Mouse (Mus musculus) spleen, postnatal 4 days (tissue): ENCODE results near the gene Ick.
"Not testable (repeated sequence)": the region's sequence is repeated elsewhere in the genome, so short reads cannot be mapped to it uniquely, and the experiment has no call there.

Source experiments
- DNase-seq, 2 experiments: peaks; one replicate each; pipeline ENCODE4 v3.0.0; 2022; ENCODE audit warnings: low spot score in 2 of 2

Gene Ick

GRCm38 (mm10) chr9:78108796-78109239 is at the start of gene Ick, which contains the start of gene Fbxo9:
Gene Ick, plus strand, starts transcription at chr9:78109192.
Gene Fbxo9, minus strand, starts transcription at chr9:78109065.
- peak; percentile 84 to 89 for DNase-seq

- DNase-seq = no peak
These were observed 49.4 kb upstream of the Ick start for GRCm38 (mm10) chr9:78059525-78060120.

GRCm38 (mm10) chr9:78062392-78062791 is 46.6 kb upstream of the Ick start:
- DNase-seq = no peak

DNA sequence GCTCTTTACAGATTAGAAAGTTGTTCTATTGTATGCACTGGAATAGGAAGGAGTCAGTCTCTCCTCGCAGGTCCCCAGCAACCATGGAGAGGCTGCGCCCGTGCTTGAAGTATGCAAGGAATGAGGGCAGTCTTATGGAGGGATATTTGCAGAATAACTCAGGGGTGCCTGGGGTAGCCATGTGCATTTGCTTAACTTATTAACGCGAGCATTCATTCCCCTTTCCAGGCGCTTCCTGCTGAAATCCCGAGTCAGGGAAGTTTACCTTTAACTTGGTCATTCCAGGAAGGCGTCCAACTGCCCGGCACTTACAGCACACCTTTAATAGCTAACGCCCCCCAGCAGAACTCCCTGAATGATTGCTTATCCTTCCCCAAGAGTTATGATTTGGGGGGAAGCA is 44.9 kb upstream of the Ick start:
- no peak for DNase-seq

DNA sequence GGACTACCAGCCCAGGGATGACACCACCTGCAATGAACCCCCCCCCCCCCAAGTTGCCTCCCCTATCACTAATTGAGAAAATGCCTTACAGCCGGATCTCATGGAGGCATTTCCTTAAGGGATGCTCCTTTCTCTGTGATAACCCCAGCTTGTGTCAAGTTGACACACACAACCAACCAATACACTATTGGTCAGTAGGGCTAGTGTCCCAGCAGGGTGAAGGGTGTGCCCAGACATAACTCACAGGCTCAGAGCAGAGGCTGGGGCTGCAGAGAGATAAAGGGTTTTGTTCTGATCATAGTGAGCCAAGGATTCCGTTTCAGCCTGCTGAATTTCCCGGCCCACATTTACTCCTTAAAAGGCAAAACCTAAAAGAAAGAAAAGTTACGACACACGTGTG is 38.5 kb upstream of the Ick start:
- DNase-seq = no peak

DNA sequence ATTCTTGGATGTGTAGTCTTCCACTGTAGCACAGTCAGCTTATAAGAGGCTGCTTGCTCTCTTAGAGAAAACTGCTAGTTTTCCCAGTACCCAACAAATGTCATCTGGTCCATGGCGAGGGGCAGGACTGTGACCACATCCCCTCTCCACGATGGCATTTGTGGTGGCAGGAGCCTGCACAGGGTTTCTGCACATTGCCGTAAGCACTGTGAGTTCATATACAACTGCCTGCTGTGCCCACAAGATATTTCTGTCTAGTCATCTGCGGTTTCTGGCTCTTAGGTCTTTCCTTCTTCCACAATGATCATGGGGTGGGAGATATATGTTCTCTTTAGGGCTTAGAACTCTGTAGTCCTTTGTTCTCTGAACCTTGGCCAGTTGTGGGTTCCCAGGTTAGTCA is 37.4 kb upstream of the Ick start:
- DNase-seq = no peak

GRCm38 (mm10) chr9:78073291-78073690 is 35.7 kb upstream of the Ick start:
- DNase-seq = not testable (repeated sequence)

DNA sequence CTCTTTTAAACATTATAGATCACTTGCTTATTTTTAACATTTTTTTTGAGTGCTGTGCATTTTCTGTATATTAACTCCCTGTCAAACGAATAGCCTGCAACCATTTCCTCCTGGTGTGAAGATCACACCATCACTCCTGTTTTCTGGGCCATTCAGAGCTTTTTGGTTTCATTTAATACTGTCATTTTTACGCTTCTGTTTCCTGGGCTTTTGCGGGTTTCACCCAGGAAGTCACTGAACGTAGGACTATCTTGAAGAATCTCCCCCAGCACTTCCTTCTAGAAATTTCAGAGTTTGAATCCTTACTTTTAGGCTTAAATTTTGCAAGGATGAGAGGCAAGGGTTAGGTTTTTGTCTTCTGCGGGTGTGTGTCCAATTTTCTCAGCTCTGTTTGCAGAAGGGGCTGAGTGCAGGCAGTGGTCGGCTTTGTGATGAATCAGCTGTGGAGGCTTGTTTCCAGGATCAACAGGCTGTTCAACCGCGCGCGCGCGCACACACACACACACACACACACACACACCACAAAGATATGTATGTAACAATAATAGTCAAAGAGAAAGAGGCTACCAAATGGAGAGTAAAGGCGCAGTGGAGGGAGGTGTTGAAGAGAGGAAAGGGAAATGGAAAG is 35.2 kb upstream of the Ick start:
- no peak for DNase-seq

DNA sequence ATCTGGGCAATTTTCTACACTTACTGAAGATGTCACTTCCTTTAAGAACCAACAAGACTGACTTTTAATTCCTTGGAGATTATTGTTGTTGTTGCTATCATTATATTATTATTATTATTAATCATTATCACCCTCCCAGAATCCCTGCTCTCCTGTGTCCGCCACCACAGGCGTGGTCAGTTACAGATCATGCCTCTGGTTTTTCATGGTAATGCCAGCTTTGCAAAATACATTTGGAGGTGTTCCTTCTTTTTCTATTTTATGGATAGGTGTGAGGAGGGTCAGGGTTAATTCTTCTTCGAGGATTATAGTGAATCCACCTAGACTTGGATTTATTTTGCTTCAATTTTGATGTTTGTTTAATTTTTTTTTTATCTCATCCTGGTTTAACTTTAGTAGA is 33.7 kb upstream of the Ick start:
- DNase-seq = no peak

DNA sequence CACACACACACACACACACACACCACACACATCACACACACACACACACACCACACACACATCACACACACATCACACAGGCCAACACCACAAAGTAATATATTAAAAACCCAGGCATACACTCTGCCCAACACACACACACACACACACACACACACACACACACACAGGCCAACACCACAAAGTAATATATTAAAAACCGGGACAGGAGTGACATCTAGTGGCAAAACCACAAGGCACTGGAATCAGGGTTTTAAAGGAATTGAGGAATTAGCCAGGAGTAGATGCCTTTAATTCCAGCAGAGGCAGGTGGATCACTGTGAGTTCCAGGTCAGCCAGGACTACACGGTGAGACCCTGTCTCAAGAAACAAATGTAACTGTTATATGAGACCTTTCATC is 30.8 kb upstream of the Ick start:
- no peak for DNase-seq

- no peak for DNase-seq
These were observed 27.2 kb upstream of the Ick start for GRCm38 (mm10) chr9:78081835-78082234.

DNA sequence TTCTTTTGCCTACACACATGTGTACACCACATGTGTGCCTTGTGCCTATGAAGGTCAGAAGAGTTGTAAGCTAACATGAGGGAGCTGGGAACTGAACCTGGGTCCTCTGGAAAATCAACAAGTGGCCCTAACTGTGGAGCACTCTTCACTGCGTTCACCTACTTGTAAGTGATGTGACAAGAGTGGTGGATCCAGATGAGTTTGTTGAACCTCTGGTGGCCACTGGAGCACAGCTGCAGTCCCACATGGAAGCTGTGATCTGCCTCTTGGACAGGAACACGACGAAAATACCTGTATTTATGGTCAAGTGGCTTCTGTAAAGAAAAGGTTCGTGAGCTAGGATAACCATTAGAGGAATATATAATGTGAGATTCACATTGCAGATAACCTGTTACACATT is 24.7 kb upstream of the Ick start:
- no peak for DNase-seq

DNA sequence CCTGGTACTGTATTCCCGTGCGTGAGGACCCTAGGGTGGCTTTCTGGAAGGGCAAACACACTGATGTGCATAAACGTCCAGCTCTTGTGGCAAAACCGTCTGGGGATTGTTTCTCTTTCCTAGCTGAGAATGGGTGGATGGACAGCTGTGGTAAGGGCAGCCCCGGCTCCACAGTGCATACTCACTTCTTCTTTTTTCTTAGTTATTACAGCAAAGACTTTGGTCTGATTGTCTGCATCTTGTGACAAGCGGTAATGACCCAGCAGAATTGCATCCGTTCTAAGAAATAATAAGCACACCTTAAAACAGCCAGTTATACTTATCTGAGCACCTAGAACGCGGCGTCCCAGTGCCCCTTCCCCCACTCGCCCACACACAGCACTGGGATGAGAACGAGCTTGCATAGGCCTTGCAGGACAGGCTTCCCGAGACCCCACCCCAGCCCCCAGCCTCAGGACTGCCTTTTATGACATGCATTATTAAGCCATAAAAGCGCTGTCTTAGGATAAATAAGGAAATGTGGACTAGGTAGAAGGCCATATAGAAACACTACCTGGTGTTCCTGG is 23.2 kb upstream of the Ick start:
- DNase-seq = no peak

DNA sequence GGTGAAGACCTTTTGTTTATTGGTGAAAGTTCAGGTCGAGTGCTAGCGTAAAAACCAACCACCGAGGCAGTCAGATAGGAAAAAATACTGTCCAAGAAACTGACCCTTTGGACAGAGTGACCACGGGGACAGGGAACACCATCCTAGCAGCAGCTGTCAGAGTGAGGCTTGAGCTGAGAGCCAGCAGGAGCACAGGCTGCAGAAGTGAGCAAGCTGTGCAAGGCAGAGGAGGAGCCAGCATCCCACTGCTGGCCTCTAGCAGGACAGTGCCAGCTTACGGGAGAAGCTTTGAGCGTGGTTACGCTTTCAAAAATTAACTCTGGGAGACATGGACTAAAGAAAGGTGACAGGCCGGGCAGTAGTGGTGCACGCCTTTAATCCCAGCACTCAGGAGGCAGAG is 21.2 kb upstream of the Ick start:
- no peak for DNase-seq

GRCm38 (mm10) chr9:78088521-78088920 is 20.5 kb upstream of the Ick start:
- no peak for DNase-seq

DNA sequence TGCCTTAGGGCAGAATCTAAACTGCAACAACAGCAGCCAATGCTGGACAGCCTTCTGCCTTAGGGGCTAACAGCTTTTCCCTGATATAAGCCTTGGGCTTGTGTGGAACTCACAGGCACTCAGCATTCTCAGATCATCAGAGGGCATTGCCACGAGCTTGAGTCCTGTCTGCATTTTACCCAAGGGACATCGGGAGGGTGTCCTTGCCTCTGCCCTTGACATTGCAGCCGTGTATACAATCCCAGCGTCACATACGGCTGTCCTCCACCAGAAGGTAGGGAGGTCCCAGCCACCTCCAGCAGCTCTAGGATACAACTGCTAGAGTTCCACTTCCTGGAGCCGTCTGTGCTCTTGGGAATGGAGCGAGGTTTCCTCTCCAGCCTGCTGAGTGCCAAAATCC is 20.0 kb upstream of the Ick start:
- no peak for DNase-seq

GRCm38 (mm10) chr9:78089906-78090305 is 19.1 kb upstream of the Ick start:
- DNase-seq = no peak

DNA sequence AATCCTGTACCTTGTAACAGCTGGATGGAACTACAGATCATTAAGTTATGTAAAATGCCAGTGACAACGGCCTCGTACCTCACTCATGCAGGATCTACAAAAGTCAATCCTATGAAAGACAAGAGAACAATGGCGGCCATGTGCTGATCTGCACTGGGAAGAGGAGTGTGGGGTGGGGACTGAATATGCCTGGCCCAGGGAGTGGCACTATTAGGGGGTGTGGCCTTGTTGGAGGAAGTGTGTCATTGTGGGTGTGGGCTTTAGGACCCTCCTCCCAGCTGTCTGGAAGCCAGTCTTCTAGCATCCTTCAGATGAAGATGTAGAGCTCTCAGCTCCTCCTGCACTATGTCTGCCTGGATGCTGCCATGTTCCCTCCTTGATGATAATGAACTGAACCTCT is 18.4 kb upstream of the Ick start:
- no peak for DNase-seq

DNA sequence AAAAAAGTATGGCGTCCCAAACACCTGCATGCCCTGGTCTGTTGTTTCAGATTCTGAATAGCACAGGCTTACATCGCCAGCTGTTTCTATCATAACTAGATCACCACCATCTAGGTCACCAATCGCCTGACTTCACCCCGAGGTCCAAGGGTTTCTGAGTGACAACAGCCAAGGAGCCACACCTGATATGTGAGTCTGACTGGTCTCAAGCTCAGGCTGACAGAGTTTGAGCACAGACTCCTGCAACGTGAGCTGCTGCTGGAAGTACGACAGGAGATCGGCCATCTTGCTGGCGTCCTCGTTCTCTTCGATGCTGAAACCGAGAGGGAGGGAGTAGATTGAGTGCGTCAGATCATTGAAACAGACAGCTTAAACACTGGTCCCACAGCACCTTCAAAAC is 13.3 kb upstream of the Ick start:
- DNase-seq = no peak

- DNase-seq = no peak
These were observed 12.6 kb upstream of the Ick start for GRCm38 (mm10) chr9:78096376-78096775.

- no peak for DNase-seq
These were observed 8.0 kb upstream of the Ick start for GRCm38 (mm10) chr9:78100956-78101355.

- DNase-seq = no peak
These were observed 7.6 kb upstream of the Ick start for GRCm38 (mm10) chr9:78101431-78101830.

DNA sequence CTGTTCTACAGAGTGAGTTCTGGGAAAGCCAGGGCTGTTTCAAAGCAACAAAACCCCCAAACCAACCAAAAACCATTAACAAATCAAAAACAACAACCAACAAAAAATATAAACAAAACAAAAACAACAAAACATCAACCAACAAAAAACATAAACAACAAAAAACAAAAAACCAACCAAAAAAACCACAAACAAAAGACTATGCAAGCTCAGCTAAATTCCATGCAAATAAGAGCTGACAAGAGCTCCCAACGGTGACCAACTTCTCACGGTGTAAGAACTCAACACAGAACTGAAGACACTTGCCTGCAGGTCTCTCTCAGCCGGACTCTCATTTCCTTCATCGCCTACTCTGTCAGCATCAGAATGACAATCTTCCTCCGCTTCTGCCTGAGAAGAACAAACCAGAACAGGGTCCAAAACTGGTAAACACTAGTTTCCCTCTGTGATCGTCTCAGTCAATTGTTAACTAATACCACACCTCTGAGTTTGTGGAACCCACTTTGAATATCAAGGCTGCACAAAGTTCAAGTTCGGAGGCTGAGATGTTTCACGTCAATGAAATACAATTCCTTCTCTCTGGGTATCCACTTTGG is 4.9 kb upstream of the Ick start:
- no peak for DNase-seq
